Mouse (Mus musculus) embryonic facial prominence, embryonic 13.5 days (tissue): ENCODE measurements around the gene Efna4. TPM values are rescaled to one million over a fixed set of nuclear protein-coding genes. Genes with fewer than 3 reads are reported as not detected.

Source experiments
- ATAC-seq: fragments of 200-750 bp; cut with Nextera tagmentation; 2 replicates; pipeline ENCODE4 v1.8.0; 2017; ENCODE audit warnings: low read depth; ENCODE audit not compliant: insufficient number of reproducible peaks, insufficient read depth, low FRiP score, low TSS enrichment
- H3K27ac ChIP-seq: fragments of 300-500 bp; sonication (generic); 2 replicates; pipeline ENCODE4 v1.5.1; 2015; ENCODE audit warnings: moderate library complexity, mild to moderate bottlenecking, inconsistent platforms
- H3K27me3 ChIP-seq: fragments of 300-500 bp; sonication (generic); 2 replicates; pipeline ENCODE4 v1.6.1; 2015; ENCODE audit warnings: mild to moderate bottlenecking, inconsistent platforms
- H3K36me3 ChIP-seq: fragments of 300-500 bp; sonication (generic); 2 replicates; pipeline ENCODE4 v1.6.1; 2015; ENCODE audit warnings: mild to moderate bottlenecking, inconsistent platforms
- H3K4me1 ChIP-seq: fragments of 300-500 bp; sonication (generic); 2 replicates; pipeline ENCODE4 v1.6.1; 2015; ENCODE audit warnings: inconsistent platforms
- H3K4me2 ChIP-seq: fragments of 300-500 bp; sonication (generic); 2 replicates; pipeline ENCODE4 v1.6.1; 2015; ENCODE audit warnings: moderate library complexity, mild to moderate bottlenecking, inconsistent platforms
- H3K4me3 ChIP-seq: fragments of 300-500 bp; sonication (generic); 2 replicates; pipeline ENCODE4 v1.5.1; 2015; ENCODE audit warnings: mild to moderate bottlenecking, inconsistent platforms
- H3K9ac ChIP-seq: fragments of 300-500 bp; sonication (generic); 2 replicates; pipeline ENCODE4 v1.6.1; 2015; ENCODE audit warnings: mild to moderate bottlenecking, inconsistent platforms
- H3K9me3 ChIP-seq: fragments of 300-500 bp; sonication (generic); 2 replicates; pipeline ENCODE4 v1.6.1; 2016; ENCODE audit warnings: inconsistent platforms
- WGBS: fragments of 180-500 bp; shearing (Covaris S2); methylation state at CpG from one replicate; pipeline ENCODE4 v1.1.7; 2015; ENCODE audit warnings: mixed read lengths; 5-methylcytosine and 5-hydroxymethylcytosine counted together
- polyA plus RNA-seq: library from polyadenylated mRNA; unstranded; fragments of >200 nt; fragmentation: Nextera tagmentation; extraction: Ambion mirVana; gene quantifications from 2 replicates; pipeline ENCODE4 v1.2.1, GENCODE M21; 2015

Gene Efna4
- polyA plus RNA-seq, result 46.5 and 50.1 TPM in 2 replicates

- H3K4me1 ChIP-seq, result peaks cover 60% of the 10 kb centered on the region
- peak within 1 kb of the TSS; percentile 95 for H3K27ac ChIP-seq
- under 1% methylated on average over 42 of the region's 44 CpGs for WGBS
- H3K4me3 ChIP-seq, result peak within 1 kb of the TSS; percentile 94
- no peaks in the 10 kb centered on the region for H3K27me3 ChIP-seq
- peaks cover 43% of the 10 kb centered on the region for H3K36me3 ChIP-seq
- peak within 1 kb of the TSS; percentile 94 for H3K9ac ChIP-seq
- peak; percentile 87 for ATAC-seq
- H3K4me2 ChIP-seq, result peak within 1 kb of the TSS; percentile 75
- H3K9me3 ChIP-seq, result no peaks in the 10 kb centered on the region
These were observed at the start of gene Efna4 for GRCm38 (mm10) chr3:89337721-89338578. Gene Efna4 (minus strand): TSS chr3:89338028.

- ATAC-seq, result no peak
- peaks cover 51% of the 10 kb centered on the region for H3K4me1 ChIP-seq
These were observed 48.9 kb upstream of the Efna4 start for GRCm38 (mm10) chr3:89386438-89387420.

GRCm38 (mm10) chr3:89385451-89385850 is 47.6 kb upstream of the Efna4 start:
- Histone ChIP-seq H3K27ac (no peak overlapping the region), H3K4me3 (no peak overlapping the region), H3K4me1 (peaks cover 38% of the 10 kb centered on the region), H3K9ac (no peak overlapping the region), H3K9me3 (no peaks in the 10 kb centered on the region), H3K27me3 (peaks cover 2% of the 10 kb centered on the region; the same call in 1 of the 2 replicates), H3K36me3 (peaks cover 5% of the 10 kb centered on the region; the same call in 1 of the 2 replicates), H3K4me2 (peak overlapping the region; percentile 7; the same call in 1 of the 2 replicates)
- ATAC-seq, result no peak
- 29% methylated on average over 11 of the region's 11 CpGs for WGBS

More at GRCm38 (mm10) chr3:89386438-89387420, 48.9 kb upstream of the Efna4 start:
- H3K4me3 ChIP-seq, result no peak overlapping the region; the same call in 1 of the 2 replicates
- H3K36me3 ChIP-seq, result no peaks in the 10 kb centered on the region
- peak overlapping the region; percentile 33 for H3K4me2 ChIP-seq
- H3K9me3 ChIP-seq, result no peaks in the 10 kb centered on the region
- peak overlapping the region; percentile 7; the same call in 1 of the 2 replicates for H3K27ac ChIP-seq
- H3K27me3 ChIP-seq, result peaks cover 15% of the 10 kb centered on the region
- H3K9ac ChIP-seq, result peak overlapping the region; percentile 36; the same call in 1 of the 2 replicates
- 38% methylated on average over 17 of the region's 17 CpGs for WGBS

- H3K36me3 ChIP-seq, result peaks cover 5% of the 10 kb centered on the region; the same call in 1 of the 2 replicates
- H3K4me1 ChIP-seq, result peaks cover 34% of the 10 kb centered on the region
- 56% methylated on average over 10 of the region's 12 CpGs for WGBS
- no peak overlapping the region for H3K4me3 ChIP-seq
- H3K27ac ChIP-seq, result peak overlapping the region; percentile 57
- no peaks in the 10 kb centered on the region for H3K27me3 ChIP-seq
- no peaks in the 10 kb centered on the region for H3K9me3 ChIP-seq
- H3K4me2 ChIP-seq, result peak overlapping the region; percentile 9; the same call in 1 of the 2 replicates
- no peak for ATAC-seq
- 0 out of 2 replicates have a peak overlapping the region, but pooled peaks have one; percentile 27 for H3K9ac ChIP-seq
These were observed 46.7 kb upstream of the Efna4 start for GRCm38 (mm10) chr3:89384331-89385076.

- H3K27ac ChIP-seq, result no peak overlapping the region
- no peak overlapping the region for H3K4me3 ChIP-seq
- 77% methylated on average over 5 of the region's 5 CpGs for WGBS
- H3K27me3 ChIP-seq, result no peaks in the 10 kb centered on the region
- peaks cover 40% of the 10 kb centered on the region for H3K4me1 ChIP-seq
- no peak for ATAC-seq
- H3K9ac ChIP-seq, result no peak overlapping the region
- no peak overlapping the region for H3K4me2 ChIP-seq
- H3K9me3 ChIP-seq, result no peaks in the 10 kb centered on the region
- H3K36me3 ChIP-seq, result peaks cover 5% of the 10 kb centered on the region; the same call in 1 of the 2 replicates
These were observed 45.9 kb upstream of the Efna4 start for GRCm38 (mm10) chr3:89383651-89384255.

GRCm38 (mm10) chr3:89382950-89383349 is 45.1 kb upstream of the Efna4 start:
- no peak overlapping the region for H3K4me2 ChIP-seq
- H3K9me3 ChIP-seq, result no peaks in the 10 kb centered on the region
- no peak for ATAC-seq
- no peak overlapping the region for H3K9ac ChIP-seq
- H3K27ac ChIP-seq, result no peak overlapping the region
- 59% methylated on average over 5 of the region's 5 CpGs for WGBS
- H3K4me3 ChIP-seq, result no peak overlapping the region
- H3K4me1 ChIP-seq, result peaks cover 44% of the 10 kb centered on the region
- H3K27me3 ChIP-seq, result no peaks in the 10 kb centered on the region
- H3K36me3 ChIP-seq, result peaks cover 5% of the 10 kb centered on the region; the same call in 1 of the 2 replicates

- H3K27ac ChIP-seq, result no peak overlapping the region
- H3K27me3 ChIP-seq, result no peaks in the 10 kb centered on the region
- no peak overlapping the region for H3K9ac ChIP-seq
- WGBS, result 86% methylated on average over 9 of the region's 9 CpGs
- no peak for ATAC-seq
- peaks cover 5% of the 10 kb centered on the region; the same call in 1 of the 2 replicates for H3K36me3 ChIP-seq
- H3K4me1 ChIP-seq, result peaks cover 40% of the 10 kb centered on the region
- H3K4me3 ChIP-seq, result no peak overlapping the region
- H3K9me3 ChIP-seq, result no peaks in the 10 kb centered on the region
- no peak overlapping the region for H3K4me2 ChIP-seq
These were observed 44.4 kb upstream of the Efna4 start for GRCm38 (mm10) chr3:89382033-89382882.

GRCm38 (mm10) chr3:89381233-89381632 is 43.4 kb upstream of the Efna4 start:
- WGBS, result 84% methylated on average over 11 of the region's 11 CpGs
- H3K27me3 ChIP-seq, result no peaks in the 10 kb centered on the region
- peaks cover 5% of the 10 kb centered on the region; the same call in 1 of the 2 replicates for H3K36me3 ChIP-seq
- no peak overlapping the region for H3K27ac ChIP-seq
- no peak overlapping the region for H3K9ac ChIP-seq
- peaks cover 31% of the 10 kb centered on the region for H3K4me1 ChIP-seq
- no peak for ATAC-seq
- no peak overlapping the region for H3K4me2 ChIP-seq
- H3K9me3 ChIP-seq, result no peaks in the 10 kb centered on the region
- no peak overlapping the region for H3K4me3 ChIP-seq

GRCm38 (mm10) chr3:89380711-89381110 is 42.9 kb upstream of the Efna4 start:
- H3K4me2 ChIP-seq, result no peak overlapping the region
- H3K27me3 ChIP-seq, result no peaks in the 10 kb centered on the region
- H3K9me3 ChIP-seq, result no peaks in the 10 kb centered on the region
- H3K36me3 ChIP-seq, result peaks cover 5% of the 10 kb centered on the region; the same call in 1 of the 2 replicates
- H3K9ac ChIP-seq, result no peak overlapping the region
- no peak for ATAC-seq
- H3K4me3 ChIP-seq, result no peak overlapping the region
- WGBS, result 90% methylated on average over 18 of the region's 18 CpGs
- no peak overlapping the region for H3K27ac ChIP-seq
- peaks cover 30% of the 10 kb centered on the region for H3K4me1 ChIP-seq

GRCm38 (mm10) chr3:89380291-89380690 is 42.5 kb upstream of the Efna4 start:
- Histone ChIP-seq H3K4me1 (peaks cover 26% of the 10 kb centered on the region), H3K9me3 (no peaks in the 10 kb centered on the region), H3K27ac (no peak overlapping the region), H3K4me3 (no peak overlapping the region), H3K4me2 (no peak overlapping the region), H3K36me3 (peaks cover 5% of the 10 kb centered on the region; the same call in 1 of the 2 replicates), H3K27me3 (no peaks in the 10 kb centered on the region), H3K9ac (no peak overlapping the region)
- no peak for ATAC-seq
- WGBS, result 91% methylated on average over 14 of the region's 14 CpGs
